Mouse (Mus musculus): ENCODE data around the gene Hfm1.
A peak's percentile ranks its signal among the peaks of the same experiment; 100 is the strongest.

Gene Hfm1

GRCm38 (mm10) chr5:106843906-106844305, 82.2 kb downstream of the Hfm1 start:
- DNase-seq (ENCODE audit: low spot score): no peak

GRCm38 (mm10) chr5:106833025-106833424, 93.1 kb downstream of the Hfm1 start:
- DNase-seq (ENCODE audit: low spot score): peak; percentile 45

- DNase-seq (ENCODE audit: low spot score): peak; percentile 28
Measured at GRCm38 (mm10) chr5:106831401-106831800, 94.7 kb downstream of the Hfm1 start.

- peak; percentile 56 for DNase-seq (ENCODE audit: low spot score)
Measured at GRCm38 (mm10) chr5:106830775-106831174, 95.3 kb downstream of the Hfm1 start.

- DNase-seq (ENCODE audit: low spot score): no peak
Measured at GRCm38 (mm10) chr5:106826740-106827139, 99.4 kb downstream of the Hfm1 start.

- DNase-seq (ENCODE audit: low spot score): no peak
Measured at GRCm38 (mm10) chr5:106826044-106826443, 100.1 kb downstream of the Hfm1 start.

- DNase-seq (ENCODE audit: low spot score): peak; percentile 78
Measured at GRCm38 (mm10) chr5:106825301-106825853, 100.7 kb downstream of the Hfm1 start.

GRCm38 (mm10) chr5:106824716-106825115, 101.4 kb downstream of the Hfm1 start:
- DNase-seq (ENCODE audit: low spot score): no peak

- DNase-seq (ENCODE audit: low spot score): no peak
Measured at GRCm38 (mm10) chr5:106819630-106820029, 106.5 kb downstream of the Hfm1 start.

GRCm38 (mm10) chr5:106815923-106816654, 110.0 kb downstream of the Hfm1 start:
- DNase-seq (ENCODE audit: low spot score): no peak

- DNase-seq (ENCODE audit: low spot score): no peak
Measured at GRCm38 (mm10) chr5:106814611-106815010, 111.5 kb downstream of the Hfm1 start.

GRCm38 (mm10) chr5:106803094-106803493, 123.0 kb downstream of the Hfm1 start:
- DNase-seq (ENCODE audit: low spot score): peak; percentile 75

GRCm38 (mm10) chr5:106801886-106802798, 124.0 kb downstream of the Hfm1 start:
- peak; percentile 98 for DNase-seq (ENCODE audit: low spot score)

GRCm38 (mm10) chr5:106801215-106801863, 124.8 kb downstream of the Hfm1 start:
- DNase-seq (ENCODE audit: low spot score): no peak

GRCm38 (mm10) chr5:106797896-106798295, 128.2 kb downstream of the Hfm1 start:
- no peak for DNase-seq (ENCODE audit: low spot score)

GRCm38 (mm10) chr5:106791241-106791572, 134.9 kb downstream of the Hfm1 start:
- DNase-seq (ENCODE audit: low spot score): peak; percentile 85

GRCm38 (mm10) chr5:106790496-106791240, 135.5 kb downstream of the Hfm1 start:
- no peak for DNase-seq (ENCODE audit: low spot score)

Measured in embryo, embryonic 10 days (tissue).